Mouse (Mus musculus) megakaryocyte, embryonic 14.5 days (primary cell): ENCODE results near the gene Enpp1. TPM values are rescaled to one million over a fixed set of nuclear protein-coding genes. Genes with fewer than 3 reads are reported as not detected.

Experiments
- H3K27me3 ChIP-seq: replicated peaks from 2 replicates; pipeline ENCODE3; 2012; ENCODE audit warnings: inconsistent platforms
- H3K36me3 ChIP-seq: replicated peaks from 2 replicates; pipeline ENCODE3; 2012; ENCODE audit warnings: low read length, inconsistent platforms, mixed read lengths
- H3K4me1 ChIP-seq: 2 replicates; pipeline ENCODE4 v1.6.1; 2012; ENCODE audit warnings: inconsistent platforms
- H3K4me3 ChIP-seq: replicated peaks from 2 replicates; pipeline ENCODE3; 2012; ENCODE audit warnings: moderate library complexity, mild to moderate bottlenecking, inconsistent platforms
- H3K9me3 ChIP-seq: 2 replicates; pipeline ENCODE4 v1.6.1; 2012; ENCODE audit warnings: inconsistent platforms
- FLI1 ChIP-seq: IDR thresholded peaks from 2 replicates; pipeline ENCODE4 v1.6.1; 2012; ENCODE audit warnings: low read length, inconsistent platforms, mixed read lengths
- GATA1 ChIP-seq: IDR thresholded peaks from 3 replicates; pipeline ENCODE4 v1.6.1; 2012; ENCODE audit warnings: mixed read lengths, low read length, inconsistent platforms, borderline replicate concordance
- polyA plus RNA-seq: library from polyadenylated mRNA; stranded (reverse); fragments of >175 nt; gene quantifications from 2 replicates; pipeline ENCODE4 v1.2.3, GENCODE M21; 2012; ENCODE audit warnings: low replicate concordance; ENCODE audit not compliant: insufficient read depth

Enpp1 gene
- polyA plus RNA-seq, 1 experiment = 0.44 TPM

DNA sequence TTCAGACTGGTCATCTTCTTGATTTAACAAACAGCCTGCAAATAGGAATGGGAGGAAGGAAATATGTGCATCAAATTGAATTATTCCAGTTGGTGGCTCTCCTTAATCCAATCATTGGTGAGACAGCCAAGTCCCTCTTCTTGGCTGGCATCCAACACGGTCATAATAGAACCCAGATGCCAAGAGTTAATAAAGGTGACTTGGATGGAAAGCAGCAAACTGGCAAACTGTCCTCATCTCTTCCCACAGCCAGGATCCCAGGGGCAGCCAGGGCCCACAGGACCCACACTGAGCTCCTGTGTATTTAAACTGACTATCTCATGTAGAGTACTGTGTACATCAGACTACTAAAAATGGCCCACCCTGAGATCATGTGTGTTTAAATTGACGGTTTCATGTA is 26.5 kb upstream of the Enpp1 start:
- H3K36me3 ChIP-seq = no peaks in the 10 kb centered on the region
- TF ChIP-seq GATA1 (no peak), FLI1 (no peak)

DNA sequence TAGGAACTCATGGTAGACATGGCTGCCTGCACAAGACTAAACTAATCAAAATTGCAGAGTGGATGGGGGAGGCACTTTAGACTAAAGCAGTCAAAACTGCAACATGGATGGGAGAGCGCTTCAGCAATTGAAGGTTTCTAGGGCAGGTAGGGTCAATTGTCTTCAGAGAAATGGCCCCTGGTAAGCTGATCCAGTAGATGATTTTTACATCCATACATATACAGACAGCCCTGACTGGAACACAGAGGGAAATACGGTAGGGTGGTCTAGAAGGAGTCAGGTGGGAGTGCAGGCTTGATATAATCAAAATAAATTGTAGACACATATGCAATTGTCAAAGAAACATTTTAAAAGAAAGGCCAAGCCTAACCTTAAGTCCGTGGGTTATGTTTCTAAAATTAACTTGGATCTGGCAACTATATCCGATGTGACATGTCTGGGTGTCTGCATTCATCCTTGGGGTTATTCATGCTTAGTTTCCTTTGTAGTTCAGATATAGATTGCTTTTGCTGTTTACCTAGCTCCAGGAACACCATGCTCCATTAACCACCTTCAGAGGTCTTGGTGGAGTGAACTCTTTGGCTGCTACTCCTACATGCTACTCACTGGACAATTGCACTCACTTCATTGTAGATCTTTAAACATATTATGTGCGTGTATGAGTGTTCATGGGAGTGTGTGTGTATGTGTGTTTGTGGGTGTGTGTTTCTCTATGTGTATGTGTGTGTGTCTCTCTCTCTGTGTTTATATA is 23.2 kb upstream of the Enpp1 start:
- TF ChIP-seq GATA1 = no peak
- no peak for TF ChIP-seq FLI1
- Histone ChIP-seq H3K4me3 (no peak overlapping the region), H3K9me3 (peaks cover 9% of the 10 kb centered on the region; the same call in 1 of the 2 replicates), H3K4me1 (no peaks in the 10 kb centered on the region), H3K27me3 (no peaks in the 10 kb centered on the region), H3K36me3 (no peaks in the 10 kb centered on the region)

More for the DNA sequence above, 26.5 kb upstream of the Enpp1 start:
- no peak overlapping the region for H3K4me3 ChIP-seq
- peaks cover 9% of the 10 kb centered on the region; the same call in 1 of the 2 replicates for H3K9me3 ChIP-seq
- H3K27me3 ChIP-seq = no peaks in the 10 kb centered on the region
- no peaks in the 10 kb centered on the region for H3K4me1 ChIP-seq

DNA sequence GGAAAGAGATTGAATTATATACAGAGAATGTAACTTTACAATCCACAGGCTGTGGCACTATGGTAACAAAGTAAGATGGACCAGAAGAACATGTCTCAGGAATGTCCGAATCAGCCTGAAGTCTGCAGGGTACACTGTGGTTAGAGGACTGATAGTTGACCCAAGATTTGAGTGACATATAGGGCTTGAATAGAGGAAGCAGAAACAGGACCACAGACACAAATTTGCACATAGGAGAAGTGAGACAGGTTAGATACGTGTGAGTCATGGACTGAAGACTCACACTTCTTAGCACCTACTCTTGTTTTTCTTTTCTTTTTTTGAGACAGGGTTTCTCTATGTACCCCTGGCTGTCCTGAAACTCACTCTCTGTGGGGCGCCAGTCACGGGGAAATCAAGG is 15.5 kb upstream of the Enpp1 start:
- H3K4me1 ChIP-seq = 0 out of 2 replicates have a peak, but pooled peaks cover 3% of the 10 kb centered on the region
- no peak overlapping the region for H3K4me3 ChIP-seq
- H3K9me3 ChIP-seq = peaks cover 14% of the 10 kb centered on the region
- no peaks in the 10 kb centered on the region for H3K36me3 ChIP-seq
- TF ChIP-seq FLI1 (no peak), GATA1 (no peak)
- H3K27me3 ChIP-seq = no peaks in the 10 kb centered on the region

DNA sequence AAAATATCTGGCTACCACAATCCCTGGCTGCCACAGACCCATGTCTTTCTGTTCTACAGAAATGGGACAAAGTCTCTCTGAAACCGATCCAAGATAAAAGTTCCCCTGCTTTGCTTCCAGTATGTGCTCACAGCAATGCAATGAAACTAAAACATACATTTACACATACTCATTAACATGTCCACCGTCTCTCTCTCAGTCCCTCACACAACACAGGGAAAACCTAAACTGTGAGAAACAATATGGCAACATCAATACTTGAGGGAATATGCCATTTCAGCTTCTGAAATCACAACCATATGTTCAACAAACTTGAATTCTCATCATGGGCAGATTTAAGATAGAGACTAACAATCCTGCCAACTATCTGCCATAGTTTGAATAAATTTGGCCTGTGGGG is 13.2 kb upstream of the Enpp1 start:
- H3K36me3 ChIP-seq = no peaks in the 10 kb centered on the region

DNA sequence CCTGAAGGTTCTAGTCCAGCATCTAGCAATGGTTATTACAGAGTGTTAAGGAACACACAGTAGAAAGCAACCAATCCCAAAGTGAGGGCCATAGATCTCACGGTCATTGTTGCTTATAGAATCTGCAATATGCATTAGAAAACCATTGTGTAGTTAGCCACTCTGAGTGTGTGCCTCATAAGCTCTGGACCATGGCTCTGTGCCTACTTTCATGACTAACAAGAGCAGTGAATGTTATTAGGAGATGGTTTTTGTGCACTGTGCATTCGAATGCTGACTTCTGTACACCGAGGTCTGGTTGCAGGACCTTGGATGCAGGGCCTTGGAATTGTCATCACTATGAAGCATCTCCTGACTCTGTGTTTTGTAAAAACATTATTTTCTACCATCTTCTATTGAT is 9.9 kb upstream of the Enpp1 start:
- H3K4me3 ChIP-seq = no peak overlapping the region
- no peak for TF ChIP-seq GATA1
- TF ChIP-seq FLI1 = no peak
- H3K9me3 ChIP-seq = peaks cover 10% of the 10 kb centered on the region
- no peaks in the 10 kb centered on the region for H3K36me3 ChIP-seq
- 0 out of 2 replicates have a peak, but pooled peaks cover 3% of the 10 kb centered on the region for H3K4me1 ChIP-seq
- no peaks in the 10 kb centered on the region for H3K27me3 ChIP-seq

More for the DNA sequence above, 13.2 kb upstream of the Enpp1 start:
- Histone ChIP-seq H3K27me3 (no peaks in the 10 kb centered on the region), H3K4me1 (0 out of 2 replicates have a peak, but pooled peaks cover 3% of the 10 kb centered on the region), H3K4me3 (no peak overlapping the region), H3K9me3 (peaks cover 14% of the 10 kb centered on the region)
- no peak for TF ChIP-seq GATA1
- no peak for TF ChIP-seq FLI1

DNA sequence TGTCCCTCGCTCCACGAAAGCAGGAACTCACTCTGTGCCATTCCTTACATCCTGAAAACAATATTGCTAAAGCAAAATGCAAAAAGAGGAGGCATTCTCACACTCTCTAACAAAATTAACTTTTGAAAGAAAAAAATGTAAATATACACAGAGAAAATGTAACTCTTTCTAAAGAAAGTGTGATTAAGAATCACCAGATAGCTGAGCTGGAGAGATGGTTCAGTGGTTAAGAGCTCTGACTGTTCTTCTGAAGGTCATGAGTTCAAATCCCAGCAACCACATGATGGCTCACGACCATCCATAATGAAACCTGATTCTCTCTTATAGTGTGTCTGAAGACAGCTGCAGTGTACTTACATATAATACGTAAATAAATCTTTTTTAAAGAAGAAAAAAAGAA is 7.4 kb upstream of the Enpp1 start:
- H3K4me1 ChIP-seq = 0 out of 2 replicates have a peak, but pooled peaks cover 3% of the 10 kb centered on the region
- no peaks in the 10 kb centered on the region for H3K27me3 ChIP-seq
- no peaks in the 10 kb centered on the region for H3K9me3 ChIP-seq
- H3K4me3 ChIP-seq = no peak overlapping the region
- no peak for TF ChIP-seq FLI1
- TF ChIP-seq GATA1 = no peak
- no peaks in the 10 kb centered on the region for H3K36me3 ChIP-seq

DNA sequence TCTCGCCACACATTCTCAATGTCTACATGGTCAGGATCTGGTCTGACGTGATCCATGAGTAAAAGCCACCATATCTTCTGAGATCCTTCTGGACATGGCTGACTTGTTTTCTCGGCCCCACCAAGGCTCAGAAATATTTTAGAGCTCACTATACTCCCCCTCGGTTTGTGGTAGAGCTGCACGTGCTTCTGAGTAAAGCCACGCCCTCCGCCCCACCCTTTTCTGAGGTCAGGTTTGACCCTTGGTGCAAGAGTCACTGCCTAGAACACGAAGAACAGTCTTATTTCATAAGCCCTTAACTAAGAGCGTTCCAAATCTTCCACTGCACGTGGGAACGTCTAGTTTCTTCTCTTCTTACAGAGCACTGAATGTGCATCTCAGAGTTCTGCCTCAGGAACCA is 6.8 kb upstream of the Enpp1 start:
- Histone ChIP-seq H3K27me3 (no peaks in the 10 kb centered on the region), H3K4me1 (0 out of 2 replicates have a peak, but pooled peaks cover 2% of the 10 kb centered on the region), H3K36me3 (no peaks in the 10 kb centered on the region), H3K9me3 (no peaks in the 10 kb centered on the region), H3K4me3 (no peak overlapping the region)
- TF ChIP-seq GATA1 (no peak), FLI1 (no peak)

DNA sequence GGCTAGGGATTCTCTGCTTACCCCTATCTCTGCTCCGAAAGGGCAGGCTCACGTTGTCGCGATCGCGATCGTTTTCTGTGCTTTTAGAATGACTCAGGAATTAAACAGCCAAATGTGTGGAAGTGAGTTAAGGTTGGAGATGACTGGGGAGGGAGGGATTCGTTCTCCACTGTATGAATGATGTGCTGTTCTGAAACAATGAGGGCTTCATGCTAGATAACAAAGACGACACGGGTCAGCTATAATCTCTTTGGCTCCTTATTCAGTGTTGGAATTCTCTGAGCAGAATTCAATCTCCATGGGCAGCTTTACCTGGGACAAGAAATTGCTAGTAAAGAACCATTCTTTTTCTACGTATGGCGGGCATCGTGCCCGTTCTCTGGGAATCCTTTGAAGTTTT is 6.1 kb upstream of the Enpp1 start:
- no peak overlapping the region for H3K4me3 ChIP-seq
- H3K9me3 ChIP-seq = no peaks in the 10 kb centered on the region
- H3K4me1 ChIP-seq = no peaks in the 10 kb centered on the region
- TF ChIP-seq GATA1 (no peak), FLI1 (no peak)
- no peaks in the 10 kb centered on the region for H3K36me3 ChIP-seq
- H3K27me3 ChIP-seq = no peaks in the 10 kb centered on the region

DNA sequence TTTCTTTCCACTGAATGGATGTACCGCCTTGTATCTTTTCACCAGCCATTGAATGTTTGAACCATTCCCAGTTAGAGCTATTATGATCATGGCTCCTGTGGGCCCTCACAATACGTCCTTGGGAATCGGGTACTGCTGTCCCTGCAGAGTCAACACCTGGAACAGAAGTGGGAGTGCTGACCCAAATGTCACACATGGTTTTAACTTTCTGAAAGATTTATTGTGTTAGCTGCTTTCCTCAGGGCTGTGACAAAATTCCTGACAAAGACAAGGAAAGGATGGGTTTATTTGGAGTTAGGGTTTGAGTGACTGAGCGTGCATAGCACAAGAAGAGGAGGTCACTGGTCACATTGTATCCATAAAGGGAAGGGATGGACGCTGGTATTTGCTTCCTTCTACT is 4.3 kb upstream of the Enpp1 start:
- H3K4me1 ChIP-seq = peaks cover 16% of the 10 kb centered on the region
- no peak for TF ChIP-seq GATA1
- no peak for TF ChIP-seq FLI1
- H3K27me3 ChIP-seq = peaks cover 14% of the 10 kb centered on the region
- no peaks in the 10 kb centered on the region for H3K9me3 ChIP-seq
- H3K36me3 ChIP-seq = no peaks in the 10 kb centered on the region
- no peak overlapping the region for H3K4me3 ChIP-seq

DNA sequence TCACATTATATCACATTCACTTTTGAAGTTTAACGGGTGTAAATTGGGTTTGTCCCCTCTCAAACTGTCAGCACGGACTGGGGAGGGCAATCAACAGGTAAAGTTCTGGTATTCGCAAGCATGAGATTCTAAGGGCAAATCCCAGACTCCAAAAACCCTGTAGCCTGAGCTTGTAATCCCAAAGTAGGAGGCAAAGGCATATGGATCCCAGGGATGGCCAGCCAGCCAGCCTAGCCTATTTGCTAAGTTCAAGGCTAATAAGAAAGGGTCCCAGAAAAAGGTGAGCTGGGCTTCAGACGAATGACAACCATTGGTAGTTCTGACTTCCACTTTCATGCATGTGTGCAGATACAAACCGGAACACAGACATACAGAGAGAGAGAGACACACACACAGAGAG is 942 bp upstream of the Enpp1 start:
- Histone ChIP-seq H3K4me1 (peaks cover 20% of the 10 kb centered on the region), H3K4me3 (no peak overlapping the region), H3K36me3 (no peaks in the 10 kb centered on the region), H3K27me3 (peaks cover 22% of the 10 kb centered on the region), H3K9me3 (no peaks in the 10 kb centered on the region)
- TF ChIP-seq FLI1 (no peak), GATA1 (no peak)
